Comparison of ENCODE assay signal across 20 mouse cellular contexts in the genomic region with DNA sequence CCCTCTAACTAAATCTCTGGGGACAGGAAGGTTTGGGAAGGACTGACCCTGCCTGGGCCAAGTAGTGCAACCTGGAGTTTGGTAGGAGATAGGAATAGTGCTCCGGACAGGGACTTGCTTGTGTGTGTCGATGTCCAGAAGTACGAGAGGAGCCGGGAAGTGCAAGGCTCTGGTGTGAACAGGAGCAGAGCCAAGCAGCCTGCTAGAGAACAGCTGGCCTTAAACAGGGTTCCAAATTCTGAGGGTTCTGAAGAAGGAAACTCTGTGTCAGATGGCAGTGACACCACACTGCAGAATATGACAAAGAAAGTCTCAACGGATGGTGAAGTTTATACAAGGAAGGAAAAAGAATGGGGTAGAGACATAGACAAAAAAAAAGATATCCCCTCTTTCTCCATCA.
DNase-seq lines count a peak whose midpoint lies in the region; ATAC-seq and TF ChIP-seq lines count a peak whose summit lies in the region.
"Had no signal": no experiment of that assay in that cellular context is flagged by ENCODE, and none has a peak within 500 bp of the region (broad histone marks: within the 10 kb centered on the region; RNA-seq: fewer than 3 reads in every experiment).

No protein-coding gene starts in this region.

- no peak for TF ChIP-seq CTCF in lung, postnatal 0 days (IDR thresholded peaks at IDR 0.05)
- TF ChIP-seq CTCF in left cerebral cortex, adult 2 months (IDR thresholded peaks at IDR 0.05): no peak

- H3K27ac ChIP-seq in heart, embryonic 11.5 days (ENCODE audit: low read depth, low read length): no peak overlapping the region
- 0 out of 2 replicates have a peak overlapping the region, but pooled peaks have one; percentile 34 for H3K27ac ChIP-seq in heart, embryonic 16.5 days (ENCODE audit: low read length)
- no peak overlapping the region for H3K27ac ChIP-seq in lung, postnatal 0 days (ENCODE audit: low read length)
- no peak overlapping the region for H3K27ac ChIP-seq in left cerebral cortex, adult 2 months
- H3K27ac ChIP-seq: hindbrain, embryonic 12.5 days; liver, embryonic 13.5 days; midbrain, embryonic 12.5 days; neural tube, embryonic 12.5 days had no signal

- ATAC-seq in heart, embryonic 11.5 days (replicated peaks; ENCODE audit: insufficient number of reproducible peaks, low FRiP score, low TSS enrichment): no peak
- no peak for ATAC-seq in heart, embryonic 16.5 days (replicated peaks; ENCODE audit: extremely low read depth, insufficient read depth, low FRiP score)
- peak; percentile 28; the same call in 1 of the 2 replicates for ATAC-seq in lung, postnatal 0 days
- ATAC-seq: inflammation-experienced regulatory T-cells, adult 6 months had no signal

- intact Hi-C loops in left cerebral cortex, adult 2 months (cut with DNase I): no loop called here

- no peak for TF ChIP-seq EP300 in lung, postnatal 0 days (IDR thresholded peaks at IDR 0.05)

- H3K4me2 ChIP-seq in heart, embryonic 11.5 days: no peak overlapping the region
- no peak overlapping the region for H3K4me2 ChIP-seq in heart, embryonic 16.5 days (ENCODE audit: low read depth, low read length)
- H3K4me2 ChIP-seq in lung, postnatal 0 days (replicated peaks; ENCODE audit: low read depth, low read length): no peak overlapping the region
- H3K4me2 ChIP-seq: hindbrain, embryonic 12.5 days; limb, embryonic 12.5 days; liver, embryonic 13.5 days; midbrain, embryonic 12.5 days; neural tube, embryonic 12.5 days had no signal

- no peaks in the 10 kb centered on the region for H3K36me3 ChIP-seq in heart, embryonic 11.5 days (ENCODE audit: control insufficient read depth, insufficient read depth, low read length)
- H3K36me3 ChIP-seq in heart, embryonic 16.5 days (ENCODE audit: control insufficient read depth, insufficient read depth): no peaks in the 10 kb centered on the region
- no peaks in the 10 kb centered on the region for H3K36me3 ChIP-seq in lung, postnatal 0 days (ENCODE audit: insufficient read depth, low read length)
- H3K36me3 ChIP-seq: embryonic facial prominence, embryonic 10.5 days; hindbrain, embryonic 12.5 days; limb, embryonic 12.5 days; liver, embryonic 13.5 days; midbrain, embryonic 12.5 days; neural tube, embryonic 12.5 days had no signal

- 76% methylated on average over 5 of the region's 5 CpGs for WGBS in heart, embryonic 11.5 days (ENCODE audit: insufficient replicate concordance)
- WGBS in heart, embryonic 16.5 days: 61% methylated on average over 5 of the region's 5 CpGs
- WGBS in lung, postnatal 0 days: 57% methylated on average over 5 of the region's 5 CpGs

- no peaks in the 10 kb centered on the region for H3K27me3 ChIP-seq in heart, embryonic 11.5 days (ENCODE audit: control insufficient read depth, insufficient read depth, low read length)
- H3K27me3 ChIP-seq in heart, embryonic 16.5 days (ENCODE audit: control insufficient read depth, insufficient read depth, low read length): no peaks in the 10 kb centered on the region
- no peaks in the 10 kb centered on the region for H3K27me3 ChIP-seq in lung, postnatal 0 days (replicated peaks; ENCODE audit: insufficient read depth, low read length)
- H3K27me3 ChIP-seq: hindbrain, embryonic 12.5 days; liver, embryonic 13.5 days; midbrain, embryonic 12.5 days; neural tube, embryonic 12.5 days had no signal

- peaks cover 6% of the 10 kb centered on the region; the same call in 1 of the 2 replicates for H3K4me1 ChIP-seq in heart, embryonic 11.5 days (ENCODE audit: control insufficient read depth, insufficient read depth, low read length)
- no peaks in the 10 kb centered on the region for H3K4me1 ChIP-seq in heart, embryonic 16.5 days (ENCODE audit: control insufficient read depth, insufficient read depth, low read length)
- peaks cover 8% of the 10 kb centered on the region; the same call in 1 of the 2 replicates for H3K4me1 ChIP-seq in lung, postnatal 0 days (ENCODE audit: insufficient read depth, low read depth, low read length)
- H3K4me1 ChIP-seq: midbrain, embryonic 12.5 days; neural tube, embryonic 12.5 days had no signal

- no peak overlapping the region for H3K9ac ChIP-seq in heart, embryonic 11.5 days (ENCODE audit: low read depth, low read length)
- H3K9ac ChIP-seq in heart, embryonic 16.5 days (ENCODE audit: low read length): no peak overlapping the region
- no peak overlapping the region for H3K9ac ChIP-seq in lung, postnatal 0 days (replicated peaks; ENCODE audit: low read depth)
- H3K9ac ChIP-seq: hindbrain, embryonic 12.5 days; limb, embryonic 12.5 days; liver, embryonic 13.5 days; midbrain, embryonic 12.5 days; neural tube, embryonic 12.5 days had no signal

- H3K4me3 ChIP-seq in heart, embryonic 11.5 days (ENCODE audit: low read depth, low read length): no peak overlapping the region
- no peak overlapping the region for H3K4me3 ChIP-seq in heart, embryonic 16.5 days (ENCODE audit: low read length)
- H3K4me3 ChIP-seq in lung, postnatal 0 days (ENCODE audit: low read depth, low read length): no peak overlapping the region
- no peak overlapping the region for H3K4me3 ChIP-seq in left cerebral cortex, adult 2 months
- H3K4me3 ChIP-seq: embryonic facial prominence, embryonic 10.5 days; hindbrain, embryonic 12.5 days; limb, embryonic 12.5 days; liver, embryonic 13.5 days; midbrain, embryonic 12.5 days; neural tube, embryonic 12.5 days had no signal

- H3K9me3 ChIP-seq in heart, embryonic 11.5 days (replicated peaks; ENCODE audit: control insufficient read depth, low read length): no peaks in the 10 kb centered on the region
- H3K9me3 ChIP-seq in heart, embryonic 16.5 days (replicated peaks; ENCODE audit: control insufficient read depth, low read length): no peaks in the 10 kb centered on the region
- H3K9me3 ChIP-seq in lung, postnatal 0 days (ENCODE audit: low read length): no peaks in the 10 kb centered on the region
- H3K9me3 ChIP-seq: embryonic facial prominence, embryonic 10.5 days; hindbrain, embryonic 12.5 days; limb, embryonic 12.5 days; liver, embryonic 13.5 days; midbrain, embryonic 12.5 days; neural tube, embryonic 12.5 days had no signal

- DNase-seq in heart, adult 8-10 months (ENCODE audit: low spot score): peak; percentile 48
- peak; percentile 50 for DNase-seq in kidney, postnatal 14 days
- no peak for DNase-seq in kidney, postnatal 4 days
- peak; percentile 36 for DNase-seq in lung, postnatal 0 days (ENCODE audit: low spot score)
- DNase-seq in left cerebral cortex, adult 2 months (ENCODE audit: extremely low spot score in 1 of 2, low spot score in 2 of 2): no peak
- no peak for DNase-seq in MN1 (ENCODE audit: low spot score)
- DNase-seq: adrenal gland, adult 2 months; cerebellum, adult 9-10 months; kidney, postnatal 36 days; liver, embryonic 13.5 days; right cerebral cortex, postnatal 4 days; thymus, postnatal 14 days had no signal

Comparison
In these comparisons a context has a peak if more than half of its experiments do, and no peak if none do; other contexts are left out.
1. DNase-seq: peak in heart, adult 8-10 months (single experiment), kidney, postnatal 14 days (single experiment) and lung, postnatal 0 days (single experiment); none in kidney, postnatal 4 days (0 of 2), left cerebral cortex, adult 2 months (0 of 2) and MN1 (single experiment).